ENCODE assay signal across 8 mouse cellular contexts in the genomic region with DNA sequence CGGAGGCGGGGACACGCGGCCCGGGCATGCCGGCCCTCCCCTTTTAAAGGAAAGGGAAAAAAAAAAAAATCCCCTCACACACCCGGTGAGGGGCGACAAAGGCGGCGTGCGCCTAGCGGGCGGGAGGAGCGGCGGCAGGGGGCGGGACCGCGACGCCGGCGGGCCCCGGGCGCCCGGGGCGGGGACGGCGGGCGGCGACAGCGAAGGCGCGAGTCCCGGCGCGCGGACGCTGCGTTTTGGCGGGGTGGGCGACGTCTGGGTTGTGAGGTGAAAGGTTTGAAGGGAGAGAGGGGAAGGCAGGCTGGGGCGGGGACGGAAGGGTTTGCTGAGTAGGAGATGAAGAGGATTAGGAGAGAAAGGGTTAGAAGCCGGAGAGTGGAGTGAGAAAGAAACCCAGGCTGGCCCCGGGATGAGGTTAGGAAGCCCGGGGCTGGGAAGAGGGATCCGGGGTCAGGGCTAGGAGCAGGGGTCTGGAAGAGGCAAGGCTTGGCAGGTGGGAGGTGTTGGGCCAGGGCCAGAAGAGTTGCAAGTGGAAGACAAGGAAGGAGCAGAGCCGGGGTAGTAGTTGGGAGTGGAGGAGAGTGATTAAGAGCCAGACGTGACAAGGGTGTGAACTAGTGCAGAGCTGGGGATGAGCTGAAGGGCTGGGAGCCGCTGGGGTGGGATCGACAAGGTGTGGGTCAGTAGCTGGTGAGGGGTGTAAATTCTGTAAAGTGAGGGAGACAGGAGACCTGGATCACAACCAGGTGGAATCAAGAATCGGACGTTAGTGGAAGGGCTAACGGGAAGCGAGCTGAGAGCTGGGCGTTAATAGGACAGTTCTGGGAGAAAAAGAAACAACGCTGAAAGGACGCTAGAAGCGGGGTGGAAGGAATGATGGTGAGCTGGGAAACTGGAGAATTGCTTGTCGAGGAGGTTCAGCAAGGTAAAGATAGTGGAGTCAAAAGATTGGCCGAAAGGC. TPM values are rescaled to one million over a fixed set of nuclear protein-coding genes. Genes with fewer than 3 reads are reported as not detected.
DNase-seq lines count a peak whose midpoint lies in the region; ATAC-seq and TF ChIP-seq lines count a peak whose summit lies in the region.

No protein-coding gene starts in this region.

- peak overlapping the region; percentile 65 for H3K4me3 ChIP-seq in lung, embryonic 14.5 days (ENCODE audit: low read depth, low read length)
- peak overlapping the region; percentile 53 for H3K4me3 ChIP-seq in myocyte

- no peak; the same call in 1 of the 2 replicates for TF ChIP-seq CTCF in lung, embryonic 14.5 days (IDR thresholded peaks at IDR 0.05; ENCODE audit: low read depth)

- H3K27me3 ChIP-seq in lung, embryonic 14.5 days (ENCODE audit: insufficient read depth, low read length) = no peaks in the 10 kb centered on the region
- no peaks in the 10 kb centered on the region for H3K27me3 ChIP-seq in myocyte (ENCODE audit: control insufficient read depth, insufficient read depth, insufficient read length)

- H3K4me2 ChIP-seq in lung, embryonic 14.5 days = peak overlapping the region; percentile 99
- peak overlapping the region; percentile 89 for H3K4me2 ChIP-seq in myocyte (ENCODE audit: low read depth)

- peak; percentile 12 for DNase-seq in lung, embryonic 14.5 days
- no peak for DNase-seq in lung, postnatal 10 days
- DNase-seq in cerebellum, adult 18-20 months = peak; percentile 57 to 62
- peak; percentile 42 for DNase-seq in induced T-regulatory cell, adult 2 months (ENCODE audit: low read depth)
- DNase-seq in liver = peak; percentile 58
- DNase-seq in thymus, postnatal 14 days = peak; percentile 79

- peaks cover 3% of the 10 kb centered on the region for H3K79me2 ChIP-seq in myocyte (ENCODE audit: control insufficient read depth, insufficient read depth)

- peak overlapping the region; percentile 85 for H3K27ac ChIP-seq in lung, embryonic 14.5 days (ENCODE audit: low read depth)

- peak; percentile 52 for ATAC-seq in lung, embryonic 14.5 days (ENCODE audit: insufficient read depth)
- ATAC-seq in frontal cortex, adult (ENCODE audit: low TSS enrichment) = peak; percentile 56

- peak overlapping the region; percentile 63 for H3K9ac ChIP-seq in lung, embryonic 14.5 days

- peak; percentile 34 for TF ChIP-seq POLR2A in myocyte (IDR thresholded peaks at IDR 0.05; ENCODE audit: insufficient read length, low read depth)

- H3K9me3 ChIP-seq in lung, embryonic 14.5 days (ENCODE audit: low read depth, low read length) = no peaks in the 10 kb centered on the region

- H3K4me1 ChIP-seq in lung, embryonic 14.5 days (ENCODE audit: insufficient read depth) = peaks cover 6% of the 10 kb centered on the region; the same call in 1 of the 2 replicates

- H3K36me3 ChIP-seq in lung, embryonic 14.5 days (ENCODE audit: insufficient read depth) = peaks cover 13% of the 10 kb centered on the region
- H3K36me3 ChIP-seq in myocyte (ENCODE audit: control insufficient read depth, insufficient read depth) = peaks cover 11% of the 10 kb centered on the region

- peak overlapping the region; percentile 46 for H3ac ChIP-seq in myocyte (ENCODE audit: control insufficient read depth, insufficient read length)

- under 1% methylated on average over 55 of the region's 61 CpGs for WGBS in lung, embryonic 14.5 days

TF ChIP-seq in myocyte, 11 proteins besides CTCF, POLR2A, EP300 and RAD21:
- peak; percentile 42 for TF ChIP-seq E2F4 (IDR thresholded peaks at IDR 0.05; ENCODE audit: insufficient read depth)
- no peak for TF ChIP-seq CEBPB (IDR thresholded peaks at IDR 0.05; ENCODE audit: insufficient read depth, poor library complexity, severe bottlenecking)

RNA-seq across cellular contexts. Expression of gene Usp49, which starts 0.5 kb away (rescaled TPM):
- polyA plus RNA-seq in lung, embryonic 14.5 days (2014; fragmentation: Nextera tagmentation; extraction: Ambion mirVana) = 5.0 and 5.6 TPM in 2 replicates
- 2.5 TPM for polyA plus RNA-seq in myocyte (2012; fragmentation: generic; extraction: Trizol)

RNA-seq across cellular contexts. Expression of gene Gm20517, which starts 18.6 kb away (rescaled TPM):
- polyA plus RNA-seq in lung, embryonic 14.5 days (2014; fragmentation: Nextera tagmentation; extraction: Ambion mirVana) = 0.74 and 1.8 TPM in 2 replicates
- polyA plus RNA-seq in myocyte (2012; fragmentation: generic; extraction: Trizol) = 1.5 TPM

RNA-seq across cellular contexts. Expression of gene Med20, which starts 18.6 kb away (rescaled TPM):
- 45.5 and 49.2 TPM in 2 replicates for polyA plus RNA-seq in lung, embryonic 14.5 days (2014; fragmentation: Nextera tagmentation; extraction: Ambion mirVana)
- polyA plus RNA-seq in myocyte (2012; fragmentation: generic; extraction: Trizol) = 33.4 TPM

RNA-seq across cellular contexts. Expression of gene Bysl, which starts 18.7 kb away (rescaled TPM):
- polyA plus RNA-seq in lung, embryonic 14.5 days (2014; fragmentation: Nextera tagmentation; extraction: Ambion mirVana) = 24.2 and 25.4 TPM in 2 replicates
- polyA plus RNA-seq in myocyte (2012; fragmentation: generic; extraction: Trizol) = 41.0 TPM

RNA-seq across cellular contexts. Expression of gene Tomm6, which starts 58.2 kb away (rescaled TPM):
- 433 and 434 TPM in 2 replicates for polyA plus RNA-seq in lung, embryonic 14.5 days (2014; fragmentation: Nextera tagmentation; extraction: Ambion mirVana)
- polyA plus RNA-seq in myocyte (2012; fragmentation: generic; extraction: Trizol) = 232 TPM
